Mouse (Mus musculus): Measurements from ENCODE around the gene Runx1.

The Runx1 gene

GRCm38 (mm10) chr16:92609006-92609716 is 216.8 kb downstream of the Runx1 start:
- DNase-seq = no peak

- DNase-seq = no peak
These were observed 217.6 kb downstream of the Runx1 start for GRCm38 (mm10) chr16:92608180-92608960.

DNA sequence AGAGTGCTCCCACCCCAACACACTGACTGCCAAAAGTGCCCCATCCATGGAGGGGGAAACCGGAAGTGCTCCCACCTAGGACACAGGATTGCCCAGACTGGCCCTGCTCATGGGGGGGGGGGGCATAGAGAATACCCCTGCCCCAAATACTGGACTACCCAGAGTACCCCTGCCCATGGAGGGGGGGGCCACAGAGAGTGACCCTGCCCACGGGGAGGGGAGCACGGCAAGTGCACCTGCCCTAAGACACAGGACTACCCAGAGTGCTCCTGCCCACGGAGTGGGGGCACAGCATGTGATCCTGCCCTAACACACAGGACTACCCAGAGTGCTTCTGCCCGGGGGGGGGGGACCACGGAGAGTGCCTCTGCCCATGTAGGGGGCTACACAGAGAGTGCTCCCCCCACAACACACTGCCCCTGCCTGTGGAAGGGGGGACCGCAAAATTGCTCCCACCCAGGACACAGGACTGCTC is 219.4 kb downstream of the Runx1 start:
- DNase-seq = no peak

DNA sequence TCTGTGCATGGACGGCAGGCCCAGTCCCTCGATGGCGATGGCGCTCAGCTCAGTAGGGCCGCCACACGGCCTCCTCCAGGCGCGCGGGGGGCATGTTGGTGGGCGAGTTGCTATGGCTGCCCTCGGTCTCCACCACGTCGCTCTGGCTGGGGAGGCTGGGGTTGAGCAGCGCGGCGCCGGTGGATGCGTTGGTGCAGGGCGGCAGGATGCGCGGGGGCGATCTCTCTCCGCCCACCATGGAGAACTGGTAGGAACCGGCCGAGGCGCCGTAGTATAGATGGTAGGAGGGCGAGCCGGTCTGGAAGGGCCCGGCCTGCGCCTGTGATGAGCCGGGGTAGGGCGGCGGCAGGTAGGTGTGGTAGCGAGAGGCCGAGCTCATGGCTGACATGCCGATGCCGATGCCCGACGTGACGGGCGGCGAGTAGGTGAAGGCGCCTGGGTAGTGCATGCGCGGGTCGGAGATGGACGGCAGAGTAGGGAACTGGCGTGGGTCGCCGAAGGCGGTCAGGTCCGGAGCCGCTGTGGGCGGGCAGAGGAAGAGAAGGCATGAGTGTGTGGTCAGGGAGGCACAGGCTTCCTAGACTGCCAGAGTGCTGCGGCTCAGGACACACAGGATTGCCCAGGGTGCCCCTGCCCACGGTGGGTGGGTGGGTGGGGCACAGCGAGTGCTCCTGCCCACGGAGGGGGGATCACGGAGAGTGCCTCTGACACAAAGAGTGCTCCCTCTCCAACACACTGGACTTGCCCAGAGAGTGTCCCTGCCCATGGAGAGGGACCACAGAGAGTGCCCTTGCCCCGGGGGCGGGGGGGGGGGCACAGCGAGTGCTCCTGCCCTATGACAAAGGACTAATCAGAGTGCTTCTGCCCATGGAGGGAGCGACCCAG is 220.1 kb downstream of the Runx1 start:
- no peak for DNase-seq

- no peak for DNase-seq
These were observed 223.4 kb downstream of the Runx1 start for GRCm38 (mm10) chr16:92602504-92602903.

- no peak for DNase-seq
These were observed 224.6 kb downstream of the Runx1 start for GRCm38 (mm10) chr16:92601270-92601826.

DNA sequence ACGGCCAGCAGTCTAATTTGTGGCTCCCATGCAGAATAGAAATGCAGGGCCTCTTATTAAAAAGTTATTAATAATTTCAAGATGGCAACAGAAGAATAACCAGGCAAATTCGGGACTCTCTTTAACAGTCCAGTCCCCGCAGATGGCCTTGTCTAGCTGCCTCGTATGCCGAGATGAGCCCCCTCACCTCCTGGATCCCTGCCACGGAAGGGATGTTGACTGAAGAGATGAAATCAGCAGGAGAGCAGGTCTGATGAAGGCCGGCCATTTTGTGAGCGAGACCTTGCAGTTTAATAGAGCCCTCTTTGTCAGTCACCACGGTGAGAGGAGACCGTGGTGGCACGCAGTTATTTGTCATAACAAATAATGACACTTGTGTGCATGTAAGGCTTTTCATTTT is 226.5 kb downstream of the Runx1 start:
- DNase-seq = no peak

GRCm38 (mm10) chr16:92597655-92598054 is 228.3 kb downstream of the Runx1 start:
- DNase-seq = no peak

- no peak for DNase-seq
These were observed 233.7 kb downstream of the Runx1 start for GRCm38 (mm10) chr16:92592207-92592606.

GRCm38 (mm10) chr16:92591783-92592182 is 234.2 kb downstream of the Runx1 start:
- DNase-seq = no peak

DNA sequence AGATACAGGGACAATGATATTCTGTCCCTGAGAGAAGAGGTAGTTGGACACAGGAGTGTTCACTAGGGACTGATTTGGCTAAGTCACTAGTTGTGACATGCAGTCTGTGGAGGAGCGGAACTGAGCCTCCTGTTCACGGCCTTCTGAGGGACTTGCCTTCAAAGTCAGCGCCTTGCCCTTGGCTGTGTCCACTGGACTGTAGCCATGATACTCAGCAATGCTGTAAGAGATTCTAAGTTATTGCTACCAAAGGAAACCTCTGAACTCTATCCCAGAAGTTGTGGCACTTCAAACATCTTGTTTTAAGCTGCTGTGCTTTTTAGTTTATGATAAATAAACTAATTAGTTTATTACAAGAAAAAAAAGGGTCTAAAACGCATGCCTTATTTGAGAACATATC is 238.1 kb downstream of the Runx1 start:
- no peak for DNase-seq

- DNase-seq = no peak
These were observed 244.2 kb downstream of the Runx1 start for GRCm38 (mm10) chr16:92581767-92582166.

DNA sequence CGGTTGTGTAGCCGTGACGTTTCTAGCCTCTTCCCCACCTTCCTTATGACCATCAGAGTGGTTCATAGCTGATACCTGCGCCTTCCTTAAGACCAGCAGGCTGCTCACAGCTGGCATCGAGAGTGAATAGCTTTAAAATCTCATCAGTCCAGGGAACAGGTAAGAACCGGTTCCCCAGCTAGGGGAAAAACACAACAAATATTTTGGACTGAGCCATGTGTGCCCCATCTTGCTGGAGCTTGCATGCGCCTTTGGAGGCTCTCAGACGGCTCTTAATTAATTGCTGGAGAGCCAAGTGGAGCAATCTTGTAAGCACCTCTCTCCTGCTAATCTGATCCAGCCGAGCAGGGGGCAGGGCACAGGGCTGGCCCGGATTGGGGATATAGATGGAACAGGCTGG is 245.0 kb downstream of the Runx1 start:
- DNase-seq = no peak

GRCm38 (mm10) chr16:92578915-92579653 is 246.9 kb downstream of the Runx1 start:
- DNase-seq = no peak

DNA sequence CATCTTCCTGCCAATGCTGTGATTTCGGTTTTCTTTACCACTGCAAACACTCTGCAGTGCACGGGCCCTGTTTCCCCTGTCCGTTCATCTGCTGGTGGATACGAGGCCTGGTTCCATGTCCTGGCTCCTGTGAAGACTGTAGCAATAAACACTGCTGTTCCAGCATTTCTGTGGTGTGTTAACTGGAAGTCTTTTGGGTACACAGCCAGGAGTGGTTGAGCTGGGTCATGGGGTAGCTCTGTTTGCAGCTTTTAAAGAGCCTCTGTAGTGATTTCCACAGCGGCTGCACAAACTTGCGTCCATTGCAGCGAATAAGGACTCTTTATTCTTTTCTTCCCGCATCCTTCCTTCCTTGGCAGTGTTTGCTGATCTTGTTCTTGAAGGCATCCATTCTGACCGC is 248.6 kb downstream of the Runx1 start:
- DNase-seq = no peak

GRCm38 (mm10) chr16:92575792-92576191 is 250.2 kb downstream of the Runx1 start:
- no peak for DNase-seq

DNA sequence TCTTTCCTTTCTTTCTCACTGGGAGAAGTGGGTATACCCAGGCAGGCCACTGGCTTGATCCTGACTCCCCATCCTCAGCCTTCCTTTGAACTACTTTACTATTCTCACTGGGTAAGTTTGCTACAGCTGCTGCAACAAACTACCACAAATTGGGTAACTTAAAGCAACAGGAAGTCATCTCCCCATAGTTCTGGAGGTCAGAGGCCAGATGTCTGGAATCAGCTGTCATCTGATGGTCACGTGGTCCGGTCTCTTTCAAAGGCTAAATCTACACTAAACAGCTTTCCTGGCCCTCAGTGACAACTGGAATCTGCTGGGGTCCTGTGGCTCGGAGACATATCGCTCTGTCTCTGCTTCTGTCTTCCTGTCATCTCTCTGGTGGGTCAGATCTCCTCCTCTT is 252.8 kb downstream of the Runx1 start:
- no peak for DNase-seq

- no peak for DNase-seq
These were observed 254.7 kb downstream of the Runx1 start for GRCm38 (mm10) chr16:92571246-92571645.

DNA sequence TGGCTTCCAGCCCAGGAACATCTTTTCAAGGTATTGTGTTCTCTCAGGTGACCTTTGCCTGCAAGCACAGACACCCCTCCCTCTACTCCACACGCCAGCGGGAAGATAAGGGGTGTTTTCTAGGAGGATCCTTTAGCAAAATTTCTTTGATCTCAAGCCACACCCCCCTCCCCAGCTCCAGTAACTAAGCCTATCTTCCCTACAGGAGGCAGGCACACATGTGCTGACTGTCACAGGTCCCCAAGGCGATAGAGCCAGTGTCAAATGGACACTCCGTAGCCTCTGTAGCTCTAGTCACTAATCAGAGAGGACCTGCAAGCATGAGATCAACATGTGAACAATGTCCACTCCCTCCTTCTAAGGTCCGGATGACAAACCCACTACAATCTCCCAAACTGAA is 259.8 kb downstream of the Runx1 start:
- peak in 1 of 2 experiments; percentile 5 for DNase-seq

DNA sequence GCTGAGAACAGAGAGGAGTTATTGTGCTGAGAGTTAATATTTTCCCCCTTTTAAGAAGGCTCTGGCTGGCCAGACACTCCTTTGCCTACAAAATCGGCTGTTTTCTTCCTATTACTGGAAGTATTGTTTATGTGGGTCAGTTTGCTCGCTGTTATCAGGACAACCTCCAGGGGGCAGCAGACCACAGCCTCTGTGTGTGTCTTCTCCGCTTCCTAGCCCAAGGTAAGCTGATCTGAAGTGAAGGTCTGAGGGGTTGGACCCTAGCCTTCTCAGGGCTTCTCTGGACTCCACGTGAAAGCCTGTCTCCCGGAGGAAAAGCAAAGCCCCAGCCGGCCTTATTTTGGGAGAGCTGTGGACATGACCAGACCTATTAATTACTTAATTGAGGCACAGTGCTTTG is 260.2 kb downstream of the Runx1 start:
- peak; percentile 85 to 86 for DNase-seq

DNA sequence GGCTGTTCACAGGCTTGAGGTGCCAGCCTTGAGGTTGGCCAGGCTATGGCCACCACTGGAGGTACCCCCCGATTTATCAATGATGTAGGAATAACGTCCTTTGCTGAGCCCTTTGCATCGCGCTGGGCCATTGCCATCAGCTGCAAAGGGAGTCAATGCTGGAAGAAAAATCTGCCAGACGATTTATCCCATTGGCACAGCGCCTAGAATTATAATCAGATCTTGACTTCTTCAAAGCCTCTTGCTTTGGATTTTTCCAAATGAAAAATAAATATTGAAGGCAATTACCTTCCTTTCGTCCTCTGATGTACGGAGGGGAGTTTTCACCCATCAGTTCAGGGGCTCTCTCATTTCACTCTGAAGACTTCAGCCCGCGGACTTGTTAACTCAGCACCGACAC is 260.7 kb downstream of the Runx1 start:
- DNase-seq = no peak

DNA sequence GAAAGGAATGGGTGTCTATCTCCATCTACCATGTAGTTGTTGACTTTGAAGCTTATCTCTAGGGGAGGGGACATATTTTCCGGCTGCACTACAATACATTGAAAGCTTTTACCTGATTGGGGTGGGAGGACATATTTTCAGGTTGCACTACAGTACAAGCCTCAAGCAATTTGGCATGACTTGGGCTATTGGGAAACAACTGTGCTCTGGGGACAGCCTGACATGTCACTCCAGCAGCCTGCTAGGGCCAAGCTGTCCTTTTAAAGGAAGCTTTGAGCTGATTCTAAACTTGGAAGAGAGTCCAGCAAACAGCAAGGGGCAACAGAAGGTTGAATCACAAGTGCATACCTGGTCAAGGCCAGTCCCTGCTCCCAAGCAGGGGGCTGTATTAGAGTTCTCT is 270.9 kb downstream of the Runx1 start:
- no peak for DNase-seq

Data from B cell, adult 2 months (primary cell).